Mouse (Mus musculus) midbrain, embryonic 14.5 days (tissue): ENCODE data around the gene Magi1. TPM values are rescaled to one million over a fixed set of nuclear protein-coding genes. Genes with fewer than 3 reads are reported as not detected.

Experiments used
- ATAC-seq: fragments of 200-750 bp; cut with Nextera tagmentation; 2 replicates; pipeline ENCODE4 v1.8.0; 2017; ENCODE audit warnings: moderate number of reproducible peaks, moderate library complexity; ENCODE audit not compliant: low FRiP score, low TSS enrichment
- DNase-seq: peaks from one replicate; pipeline ENCODE4 v3.0.0-alpha.2; 2015
- H3K27ac ChIP-seq: fragments of 300-500 bp; sonication (generic); replicated peaks from 2 replicates; pipeline ENCODE4 v1.5.1; 2014; ENCODE audit warnings: mild to moderate bottlenecking, low read depth, low read length, moderate library complexity
- H3K27me3 ChIP-seq: fragments of 300-500 bp; sonication (generic); 2 replicates; pipeline ENCODE4 v1.6.1; 2014; ENCODE audit warnings: low read length, control low read depth, mixed read lengths; ENCODE audit not compliant: control insufficient read depth, insufficient read depth
- H3K36me3 ChIP-seq: fragments of 300-500 bp; sonication (generic); 2 replicates; pipeline ENCODE4 v1.6.1; 2014; ENCODE audit warnings: low read length, control low read depth; ENCODE audit not compliant: control insufficient read depth, insufficient read depth
- H3K4me1 ChIP-seq: fragments of 300-500 bp; sonication (generic); 2 replicates; pipeline ENCODE4 v1.6.1; 2014; ENCODE audit warnings: mild to moderate bottlenecking, antibody characterized with exemption, low read length, control low read depth; ENCODE audit not compliant: control insufficient read depth, insufficient read depth
- H3K4me2 ChIP-seq: fragments of 300-500 bp; sonication (generic); 2 replicates; pipeline ENCODE4 v1.6.1; 2014; ENCODE audit warnings: mild to moderate bottlenecking, low read length, moderate library complexity
- H3K4me3 ChIP-seq: fragments of 300-500 bp; sonication (generic); replicated peaks from 2 replicates; pipeline ENCODE4 v1.5.1; 2014; ENCODE audit warnings: low read depth, low read length
- H3K9ac ChIP-seq: fragments of 300-500 bp; sonication (generic); replicated peaks from 2 replicates; pipeline ENCODE4 v1.6.1; 2014; ENCODE audit warnings: mild to moderate bottlenecking, low read length, moderate library complexity
- H3K9me3 ChIP-seq: fragments of 300-500 bp; sonication (generic); 2 replicates; pipeline ENCODE4 v1.6.1; 2016; ENCODE audit warnings: low read length, control low read depth, mixed read lengths; ENCODE audit not compliant: control insufficient read depth
- WGBS: fragments of 180-500 bp; shearing (Covaris S2); extraction: QIAGEN DNeasy Blood & Tissue Kit; methylation state at CpG from one replicate; pipeline ENCODE4 v1.1.7; 2014; 5-methylcytosine and 5-hydroxymethylcytosine counted together
- polyA plus RNA-seq: library from polyadenylated mRNA; unstranded; fragments of >200 nt; fragmentation: Nextera tagmentation; extraction: Ambion mirVana; gene quantifications from 2 replicates; pipeline ENCODE4 v1.2.1, GENCODE M21; 2014

Gene Magi1
- polyA plus RNA-seq, 1 experiment from 2014 or later, result 34.9 TPM

DNA sequence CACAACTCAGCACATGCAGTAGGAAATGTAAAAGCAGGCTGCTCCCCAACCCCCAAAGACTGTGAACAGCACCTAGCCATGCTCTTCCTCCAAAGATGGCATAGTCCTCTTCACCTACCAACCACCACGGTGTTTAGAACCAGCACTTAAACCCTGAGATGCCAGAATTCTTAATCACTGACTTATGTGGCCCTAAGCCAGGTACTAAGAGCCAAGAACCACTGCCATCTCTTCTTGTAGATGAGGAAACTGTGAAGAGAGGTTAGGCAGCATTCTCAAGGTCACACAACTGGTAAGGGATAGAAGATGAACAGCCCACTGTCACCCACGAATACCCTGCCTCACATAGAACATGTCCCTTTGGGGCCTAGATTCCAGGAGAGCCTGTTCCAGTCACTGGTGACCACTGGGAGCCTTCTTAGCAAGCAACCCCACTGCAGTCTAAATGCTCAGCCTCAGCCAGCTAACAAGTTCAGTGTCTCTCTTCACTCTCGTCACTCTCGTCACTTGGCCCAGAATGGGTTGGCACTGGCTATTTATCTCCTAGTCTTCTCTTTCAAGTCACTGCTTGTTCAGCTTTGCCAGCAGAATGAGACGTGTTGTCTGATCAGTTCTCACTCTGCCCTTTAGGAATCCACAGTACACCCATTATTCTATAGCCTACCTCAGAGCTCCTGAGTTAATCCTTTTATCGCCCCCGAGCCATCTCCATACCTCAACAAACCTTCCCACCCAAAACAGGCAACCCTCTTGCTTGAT lies 19.4 kb downstream of the Magi1 start:
- DNase-seq (no peak), ATAC-seq (no peak)
- H3K9ac ChIP-seq, result no peak overlapping the region
- no peak overlapping the region for H3K27ac ChIP-seq
- no peaks in the 10 kb centered on the region; the same call in 1 of the 2 replicates for H3K4me1 ChIP-seq
- H3K27me3 ChIP-seq, result no peaks in the 10 kb centered on the region
- H3K4me3 ChIP-seq, result no peak overlapping the region
- WGBS, result 70% methylated on average over 7 of the region's 7 CpGs
- H3K9me3 ChIP-seq, result no peaks in the 10 kb centered on the region
- no peaks in the 10 kb centered on the region for H3K36me3 ChIP-seq
- H3K4me2 ChIP-seq, result no peak overlapping the region

DNA sequence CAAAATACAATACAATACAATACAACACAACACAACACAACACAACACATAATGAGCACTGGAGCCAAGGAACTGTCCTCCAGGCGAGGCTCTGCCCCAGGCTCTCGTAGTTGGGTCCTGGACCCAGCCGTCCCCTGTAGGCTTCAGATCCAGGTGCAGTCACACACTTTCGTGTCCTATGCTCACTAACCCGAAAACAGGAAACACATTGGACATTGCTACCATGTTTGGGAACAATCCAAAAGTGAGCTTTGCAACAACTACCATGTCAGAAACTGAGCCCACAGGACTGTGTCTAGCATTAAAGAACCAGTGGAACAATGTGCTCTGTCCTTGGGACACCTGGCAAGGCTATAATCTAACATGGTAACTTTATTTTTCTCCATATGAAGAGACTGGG lies 22.9 kb downstream of the Magi1 start:
- Histone ChIP-seq H3K36me3 (no peaks in the 10 kb centered on the region), H3K27me3 (no peaks in the 10 kb centered on the region), H3K4me3 (no peak overlapping the region), H3K4me2 (no peak overlapping the region), H3K4me1 (no peaks in the 10 kb centered on the region; the same call in 1 of the 2 replicates), H3K27ac (no peak overlapping the region), H3K9ac (no peak overlapping the region), H3K9me3 (no peaks in the 10 kb centered on the region)
- ATAC-seq (no peak), DNase-seq (no peak)
- 95% methylated on average over 5 of the region's 5 CpGs for WGBS

DNA sequence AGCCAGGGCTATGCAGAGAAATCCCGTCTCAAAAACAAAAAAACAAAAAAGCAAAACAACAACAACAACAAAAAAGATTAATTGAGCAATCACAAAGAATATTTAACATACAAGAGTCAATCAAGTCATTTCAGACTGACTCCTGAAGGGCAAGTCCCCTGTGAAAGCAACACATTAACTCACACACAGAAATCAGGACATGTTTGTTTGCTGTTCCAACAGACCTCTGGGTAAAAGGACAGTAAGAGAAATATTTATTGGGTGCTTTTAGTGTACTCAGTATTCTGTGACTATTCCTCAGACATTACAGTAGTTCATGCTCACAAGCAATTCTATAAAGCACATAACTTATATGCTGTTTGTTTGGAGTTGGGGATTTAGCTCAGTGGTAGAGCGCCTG lies 23.7 kb downstream of the Magi1 start:
- DNase-seq (no peak), ATAC-seq (no peak)
- Histone ChIP-seq H3K4me1 (0 out of 2 replicates have a peak, but pooled peaks cover 4% of the 10 kb centered on the region), H3K4me2 (no peak overlapping the region), H3K9ac (no peak overlapping the region), H3K9me3 (no peaks in the 10 kb centered on the region), H3K36me3 (no peaks in the 10 kb centered on the region), H3K27me3 (no peaks in the 10 kb centered on the region), H3K4me3 (no peak overlapping the region), H3K27ac (no peak overlapping the region)
- WGBS, result 97% methylated on average over 2 of the region's 2 CpGs

DNA sequence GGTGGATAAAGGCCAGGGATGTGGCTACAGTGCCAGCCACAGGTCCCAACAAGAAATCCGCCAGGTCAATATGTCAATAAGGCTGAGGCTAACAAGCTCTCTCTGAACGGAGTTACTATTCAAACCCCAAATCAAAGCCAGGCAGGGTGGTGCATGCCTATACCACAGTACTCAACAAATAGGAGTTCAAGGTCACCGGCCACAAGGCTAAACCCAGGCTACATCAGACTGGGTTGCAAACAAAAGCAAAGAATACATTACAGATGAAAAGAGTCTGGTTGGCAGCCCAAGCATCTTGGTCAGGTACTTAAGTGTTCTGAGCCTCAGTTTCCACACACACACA lies 25.9 kb downstream of the Magi1 start:
- H3K27ac ChIP-seq, result no peak overlapping the region
- H3K4me2 ChIP-seq, result no peak overlapping the region
- ATAC-seq (no peak), DNase-seq (no peak)
- H3K9ac ChIP-seq, result no peak overlapping the region
- H3K27me3 ChIP-seq, result no peaks in the 10 kb centered on the region
- H3K4me1 ChIP-seq, result 0 out of 2 replicates have a peak, but pooled peaks cover 4% of the 10 kb centered on the region
- WGBS, result 70% methylated on average over 3 of the region's 3 CpGs
- H3K4me3 ChIP-seq, result no peak overlapping the region
- no peaks in the 10 kb centered on the region for H3K9me3 ChIP-seq
- H3K36me3 ChIP-seq, result no peaks in the 10 kb centered on the region

DNA sequence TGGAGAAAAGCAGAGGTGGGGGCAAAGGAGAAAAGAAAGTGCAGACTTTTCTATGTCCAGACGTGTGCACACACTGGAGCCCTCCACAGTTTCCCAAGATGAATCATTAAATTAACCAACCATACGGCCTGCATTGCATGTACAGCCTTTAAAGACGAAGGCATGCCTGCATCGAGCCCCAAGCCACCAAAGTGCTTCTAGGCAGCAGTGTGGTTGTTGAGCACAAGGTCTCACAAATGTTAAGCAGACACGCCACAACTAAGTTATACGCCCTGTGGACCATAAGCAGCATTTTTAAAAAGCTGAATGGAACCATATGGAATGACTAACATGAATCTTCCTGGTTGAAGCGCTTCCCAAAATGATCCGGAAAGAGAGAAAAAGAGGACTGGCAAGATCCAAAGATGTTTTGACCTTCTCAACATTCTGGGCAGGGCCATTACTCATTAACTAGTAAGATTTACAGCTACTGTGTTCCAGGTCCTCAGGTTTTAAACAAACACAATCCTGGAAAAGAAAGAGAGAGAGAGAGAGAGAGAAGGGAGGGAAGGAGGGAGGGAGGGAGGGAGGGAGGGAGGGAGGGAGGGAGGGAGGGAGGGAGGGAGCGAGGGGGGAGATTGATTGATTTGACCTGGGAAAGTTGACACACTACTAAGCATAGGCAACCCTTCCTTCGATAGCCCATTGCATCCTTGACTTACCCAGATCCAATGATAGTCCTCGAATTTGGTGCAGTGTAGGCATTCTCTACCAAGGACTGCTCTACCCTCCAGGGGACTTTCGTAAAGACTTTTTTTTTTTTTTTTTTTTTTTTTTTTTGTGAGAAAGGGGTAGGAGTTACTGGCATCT lies 26.5 kb downstream of the Magi1 start:
- WGBS, result 86% methylated on average over 12 of the region's 12 CpGs
- H3K9me3 ChIP-seq, result no peaks in the 10 kb centered on the region
- ATAC-seq, result no peak

DNA sequence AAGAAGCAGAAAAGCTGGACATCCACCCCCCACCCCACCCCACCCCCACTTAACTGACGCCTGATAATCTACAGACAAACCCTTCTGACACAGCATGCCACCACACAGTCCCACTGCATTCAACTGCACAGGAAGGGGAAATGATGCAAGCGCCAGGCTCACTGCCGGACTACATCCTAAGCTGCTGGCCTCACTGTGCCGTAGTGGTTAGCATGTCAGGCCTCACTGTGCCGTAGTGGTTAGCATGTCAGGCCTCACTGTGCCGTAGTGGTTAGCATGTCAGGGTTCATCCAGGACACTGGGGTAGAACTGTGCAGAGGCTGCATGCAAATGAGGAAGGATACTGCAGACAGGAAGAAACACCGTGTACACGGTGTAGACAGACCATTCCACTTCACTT lies 29.8 kb downstream of the Magi1 start:
- Histone ChIP-seq H3K9me3 (no peaks in the 10 kb centered on the region), H3K4me1 (0 out of 2 replicates have a peak, but pooled peaks cover 4% of the 10 kb centered on the region), H3K4me3 (no peak overlapping the region), H3K4me2 (no peak overlapping the region), H3K36me3 (no peaks in the 10 kb centered on the region), H3K27ac (no peak overlapping the region), H3K9ac (no peak overlapping the region), H3K27me3 (no peaks in the 10 kb centered on the region)
- 82% methylated on average over 8 of the region's 8 CpGs for WGBS
- ATAC-seq (no peak), DNase-seq (no peak)

More for the DNA sequence above, 26.5 kb downstream of the Magi1 start:
- Histone ChIP-seq H3K9ac (no peak overlapping the region), H3K4me1 (0 out of 2 replicates have a peak, but pooled peaks cover 4% of the 10 kb centered on the region), H3K27me3 (no peaks in the 10 kb centered on the region), H3K4me3 (no peak overlapping the region), H3K36me3 (no peaks in the 10 kb centered on the region), H3K4me2 (no peak overlapping the region), H3K27ac (no peak overlapping the region)
- DNase-seq, result no peak

DNA sequence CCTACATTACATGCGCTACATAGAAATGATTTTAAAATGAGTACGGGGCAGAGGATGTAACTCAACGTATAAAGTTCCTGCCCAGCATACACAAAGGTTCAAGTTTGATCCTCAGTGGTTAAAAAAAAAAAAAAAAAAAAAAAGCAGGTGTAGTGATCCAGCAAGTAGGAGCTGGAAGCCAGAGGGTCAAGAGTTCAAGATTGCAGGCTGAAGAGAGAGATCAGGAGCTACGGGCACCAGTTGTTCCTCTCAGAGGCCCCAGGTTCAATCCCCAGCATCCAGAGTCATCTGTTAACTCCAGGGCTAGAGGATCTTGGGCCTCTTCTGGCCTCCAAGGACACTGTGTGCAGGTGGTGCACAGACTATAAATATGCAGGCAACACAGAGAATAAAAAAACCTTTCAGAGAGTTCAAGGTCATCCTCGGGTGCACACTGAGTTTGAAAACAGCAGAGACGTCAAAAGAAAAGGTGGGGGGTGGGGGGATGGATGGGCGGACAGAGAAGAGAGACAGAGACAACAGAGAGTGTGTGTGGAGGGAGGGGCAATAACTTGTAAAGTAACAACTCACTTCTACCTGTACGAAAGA lies 32.3 kb downstream of the Magi1 start:
- H3K4me2 ChIP-seq, result no peak overlapping the region
- no peaks in the 10 kb centered on the region for H3K36me3 ChIP-seq
- ATAC-seq (no peak), DNase-seq (no peak)
- 68% methylated on average over 8 of the region's 8 CpGs for WGBS
- no peaks in the 10 kb centered on the region for H3K9me3 ChIP-seq
- H3K4me1 ChIP-seq, result 0 out of 2 replicates have a peak, but pooled peaks cover 4% of the 10 kb centered on the region
- H3K27ac ChIP-seq, result no peak overlapping the region
- H3K4me3 ChIP-seq, result no peak overlapping the region
- H3K9ac ChIP-seq, result no peak overlapping the region
- no peaks in the 10 kb centered on the region for H3K27me3 ChIP-seq

DNA sequence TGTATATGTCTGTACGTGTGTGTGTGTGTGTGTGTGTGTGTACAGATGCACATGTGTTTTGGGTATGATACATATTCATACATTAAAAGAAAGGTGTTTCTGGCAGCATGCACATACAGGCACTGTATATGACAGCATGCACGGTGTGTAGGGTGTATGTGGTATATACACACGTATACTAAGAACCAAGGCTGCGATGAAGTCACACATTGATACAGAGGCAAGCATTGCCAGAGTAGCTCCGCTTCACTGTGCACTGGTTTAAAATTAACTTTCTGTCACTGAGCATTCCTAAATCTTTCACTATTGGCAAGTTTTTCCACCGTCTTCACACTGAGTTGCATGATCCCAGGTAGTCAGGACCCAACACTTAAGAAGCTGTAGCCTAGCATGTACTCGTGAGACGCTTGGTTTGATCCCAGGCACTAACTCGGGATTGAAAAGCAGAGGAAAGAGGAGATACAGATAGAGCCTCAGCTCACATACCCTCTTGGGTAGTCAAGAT lies 34.4 kb downstream of the Magi1 start:
- Histone ChIP-seq H3K4me2 (no peak overlapping the region), H3K9me3 (no peaks in the 10 kb centered on the region), H3K9ac (no peak overlapping the region), H3K27me3 (no peaks in the 10 kb centered on the region), H3K4me1 (no peaks in the 10 kb centered on the region), H3K4me3 (no peak overlapping the region), H3K27ac (no peak overlapping the region), H3K36me3 (no peaks in the 10 kb centered on the region)
- no peak for ATAC-seq
- no peak for DNase-seq
- 95% methylated on average over 9 of the region's 9 CpGs for WGBS
